Mouse (Mus musculus): ENCODE measurements around the gene Fam206a.

The Fam206a gene

GRCm38 (mm10) chr4:56844911-56845310 is 42.8 kb downstream of the Fam206a start:
- no peak for DNase-seq (ENCODE audit: low spot score)

GRCm38 (mm10) chr4:56845896-56846533 is 43.9 kb downstream of the Fam206a start:
- DNase-seq (ENCODE audit: low spot score) = no peak

GRCm38 (mm10) chr4:56847400-56847799 is 45.3 kb downstream of the Fam206a start:
- no peak for DNase-seq (ENCODE audit: low spot score)

GRCm38 (mm10) chr4:56848044-56848443 is 45.9 kb downstream of the Fam206a start:
- DNase-seq (ENCODE audit: low spot score) = no peak

GRCm38 (mm10) chr4:56850724-56851123 is 48.6 kb downstream of the Fam206a start:
- peak; percentile 52 for DNase-seq (ENCODE audit: low spot score)

GRCm38 (mm10) chr4:56855935-56856334 is 53.8 kb downstream of the Fam206a start:
- DNase-seq (ENCODE audit: low spot score) = no peak

GRCm38 (mm10) chr4:56856371-56856949 is 54.3 kb downstream of the Fam206a start:
- no peak for DNase-seq (ENCODE audit: low spot score)

- DNase-seq (ENCODE audit: low spot score) = no peak
Measured at GRCm38 (mm10) chr4:56858733-56859132, 56.6 kb downstream of the Fam206a start.

All from embryo, embryonic 10 days (tissue).